Mouse (Mus musculus): ENCODE data around the gene Gnai2.

The Gnai2 gene

GRCm38 (mm10) chr9:107635279-107636028, at the start of gene Gnai2:
Gene Gnai2 (minus strand): TSS chr9:107635367.
- DNase-seq = peak; percentile 96 to 97

DNA sequence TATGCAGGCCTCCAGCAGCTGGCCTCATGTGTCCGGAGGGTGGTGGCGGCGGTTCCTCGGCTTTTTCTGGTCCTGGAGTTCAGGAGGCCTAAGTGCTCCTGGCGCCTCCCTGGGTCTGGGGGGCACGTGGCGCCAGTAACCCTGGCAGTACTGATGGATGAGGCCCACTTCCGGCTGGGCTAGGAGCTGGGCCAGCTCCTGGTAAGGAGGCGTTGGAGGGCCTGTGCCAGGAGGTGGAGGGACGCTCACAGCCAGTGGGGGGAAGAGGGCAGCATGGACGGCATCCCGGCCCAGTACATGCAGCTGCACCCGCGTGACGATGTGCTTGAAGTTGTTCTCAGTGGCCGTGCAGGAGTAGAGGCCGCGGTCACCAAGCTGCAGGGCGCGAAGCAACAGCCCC, 47.2 kb upstream of the Gnai2 start:
- no peak for DNase-seq

GRCm38 (mm10) chr9:107679501-107679900, 44.3 kb upstream of the Gnai2 start, which contains the start of gene Gnat1:
Gene Gnat1 (minus strand): TSS chr9:107679712.
- no peak for DNase-seq

DNA sequence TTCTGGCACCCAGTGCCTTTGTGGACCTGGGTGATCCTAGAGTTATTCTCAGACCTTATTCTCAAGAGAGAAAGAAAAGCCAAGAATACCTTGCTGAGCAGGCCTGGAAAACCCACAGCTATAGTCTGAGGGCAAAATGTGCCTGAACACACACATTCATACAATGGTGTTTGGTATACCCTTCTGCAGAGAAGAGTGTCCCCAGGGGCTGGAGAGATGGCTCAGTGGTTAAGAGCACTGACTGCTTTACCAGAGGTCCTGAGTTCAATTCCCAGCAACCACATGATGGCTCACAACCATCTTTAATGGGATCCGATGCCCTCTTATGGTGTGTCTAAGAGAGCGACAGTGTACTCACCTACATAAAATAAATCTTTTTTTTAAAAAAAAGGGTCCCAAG, 43.7 kb upstream of the Gnai2 start:
- no peak for DNase-seq

- peak; percentile 87 to 89 for DNase-seq
Observed at GRCm38 (mm10) chr9:107677819-107678526, 42.8 kb upstream of the Gnai2 start.

DNA sequence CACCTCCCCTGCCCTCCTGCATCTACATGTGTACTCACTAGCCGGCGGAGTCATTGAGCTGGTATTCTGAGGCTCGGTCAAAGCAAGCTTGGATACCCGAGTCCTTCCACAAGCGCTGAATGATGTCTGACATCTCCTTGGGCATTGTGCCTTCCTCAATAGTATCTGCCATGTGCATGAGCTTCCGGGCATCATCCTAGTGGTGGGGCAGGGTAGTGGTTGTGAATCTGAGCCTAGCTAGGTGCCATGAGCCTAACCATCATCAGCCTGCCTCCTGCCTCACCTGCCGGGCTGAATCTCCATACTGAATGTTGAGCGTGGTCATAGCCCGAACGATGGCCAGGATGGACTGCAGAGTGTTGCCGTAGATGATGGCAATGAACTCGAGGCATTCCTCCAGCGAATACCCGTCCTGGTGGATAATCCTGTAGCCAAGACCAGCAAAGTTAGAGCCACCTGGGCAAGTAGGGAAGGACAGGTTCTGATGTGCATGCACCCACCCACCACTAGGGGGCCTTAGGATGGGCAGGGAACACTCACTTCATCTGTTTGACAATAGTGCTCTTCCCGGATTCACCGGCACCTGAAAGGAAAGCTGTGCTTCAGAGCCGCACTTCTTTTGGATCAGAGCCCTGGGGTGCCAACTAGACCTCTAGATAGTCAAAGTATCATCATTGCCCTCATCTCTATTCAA, 42.1 kb upstream of the Gnai2 start:
- peak; percentile 70 to 77 for DNase-seq

DNA sequence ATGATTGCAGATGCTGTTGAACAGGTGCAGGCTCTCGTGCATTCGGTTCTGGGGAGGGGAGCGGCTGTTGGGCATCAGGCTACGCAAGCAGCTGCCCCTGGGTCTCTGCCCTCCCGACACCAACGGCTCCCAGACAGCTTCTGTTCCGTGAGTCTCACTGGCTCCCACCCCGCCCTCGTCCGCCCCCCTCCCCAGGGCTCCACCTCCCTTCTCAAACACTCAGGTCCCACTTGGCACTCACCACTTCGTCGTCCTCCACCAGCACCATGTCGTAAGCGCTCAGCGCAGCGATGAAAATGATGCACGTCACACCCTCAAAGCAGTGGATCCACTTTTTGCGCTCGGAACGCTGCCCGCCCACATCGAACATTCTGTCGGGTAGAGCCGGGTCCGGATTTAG, 41.1 kb upstream of the Gnai2 start:
- DNase-seq = peak in 1 of 2 experiments; percentile 17

DNA sequence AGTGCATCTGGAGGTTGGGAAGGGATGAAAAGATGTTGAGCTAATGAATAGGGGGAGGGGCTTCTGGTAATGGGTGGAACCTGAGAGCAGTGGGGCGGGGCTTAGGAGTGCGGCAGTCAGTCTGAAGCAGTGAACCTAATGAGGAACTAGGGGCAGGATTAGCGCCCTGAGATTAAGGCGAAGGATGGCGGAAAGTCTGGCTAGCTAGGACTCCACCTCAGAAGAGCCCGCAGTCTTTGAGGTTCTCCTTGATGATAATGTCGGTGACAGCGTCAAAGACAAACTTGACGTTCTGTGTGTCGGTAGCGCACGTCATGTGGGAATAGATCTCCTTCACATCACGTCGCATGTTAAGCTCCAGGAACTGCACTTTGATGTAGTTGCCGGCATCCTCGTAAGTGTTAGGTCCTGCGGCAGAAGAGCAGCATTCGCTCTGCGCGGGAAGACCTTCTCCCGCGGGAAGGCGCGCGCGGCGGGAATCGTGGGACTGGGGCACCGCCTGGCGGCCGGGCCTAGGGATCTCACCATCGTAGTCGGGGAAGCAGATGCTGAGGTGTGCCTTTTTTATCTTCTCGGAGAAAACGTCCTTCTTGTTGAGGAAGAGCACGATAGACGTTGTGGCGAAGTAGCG, 40.6 kb upstream of the Gnai2 start:
- peak; percentile 63 to 64 for DNase-seq

GRCm38 (mm10) chr9:107674609-107675429, 39.7 kb upstream of the Gnai2 start:
- no peak for DNase-seq

DNA sequence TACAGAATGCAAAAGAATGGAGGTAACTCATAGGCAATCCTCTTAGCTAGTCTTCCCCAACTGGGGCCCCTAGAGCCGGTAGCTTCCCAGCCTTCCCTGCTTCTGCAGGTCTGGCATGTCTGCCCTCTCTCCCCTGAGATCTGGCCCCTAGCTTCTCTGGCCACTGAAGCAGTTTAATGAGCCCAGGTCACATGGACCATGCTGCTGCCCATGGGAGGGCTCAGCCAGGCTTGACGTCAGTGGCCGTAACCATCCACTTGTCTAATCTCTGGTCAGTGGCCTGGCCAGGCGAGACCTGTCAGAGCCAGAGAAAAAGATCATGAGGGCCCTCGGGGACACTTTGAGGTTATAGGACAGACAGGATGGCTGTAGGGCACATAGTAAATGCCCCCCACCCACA, 35.1 kb upstream of the Gnai2 start:
- DNase-seq = no peak

GRCm38 (mm10) chr9:107669480-107669945, 34.3 kb upstream of the Gnai2 start, which contains the start of gene Slc38a3:
Gene Slc38a3 (minus strand): TSS chr9:107669530.
- no peak for DNase-seq

- DNase-seq = no peak
Observed at GRCm38 (mm10) chr9:107668916-107669315, 33.7 kb upstream of the Gnai2 start.

DNA sequence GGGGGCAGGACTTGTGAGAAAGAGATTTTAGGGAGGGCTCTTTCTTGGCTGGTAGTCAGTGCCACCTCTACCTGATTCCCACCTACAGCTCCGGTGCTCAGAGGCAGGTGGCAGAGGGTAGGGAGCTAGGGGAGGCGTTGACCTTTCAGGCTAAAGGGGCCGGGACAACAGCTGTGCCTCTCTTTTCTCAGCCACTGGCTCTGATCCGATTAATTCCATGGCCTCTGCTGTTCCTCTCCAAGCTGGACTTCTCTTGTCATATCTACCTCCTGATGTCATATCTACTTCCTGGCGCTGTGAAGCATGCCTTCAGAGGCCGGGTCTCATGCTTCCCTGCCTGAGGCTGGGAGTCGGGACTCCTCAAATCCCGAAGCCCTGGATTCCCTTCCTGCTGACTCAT, 32.8 kb upstream of the Gnai2 start:
- no peak for DNase-seq

DNA sequence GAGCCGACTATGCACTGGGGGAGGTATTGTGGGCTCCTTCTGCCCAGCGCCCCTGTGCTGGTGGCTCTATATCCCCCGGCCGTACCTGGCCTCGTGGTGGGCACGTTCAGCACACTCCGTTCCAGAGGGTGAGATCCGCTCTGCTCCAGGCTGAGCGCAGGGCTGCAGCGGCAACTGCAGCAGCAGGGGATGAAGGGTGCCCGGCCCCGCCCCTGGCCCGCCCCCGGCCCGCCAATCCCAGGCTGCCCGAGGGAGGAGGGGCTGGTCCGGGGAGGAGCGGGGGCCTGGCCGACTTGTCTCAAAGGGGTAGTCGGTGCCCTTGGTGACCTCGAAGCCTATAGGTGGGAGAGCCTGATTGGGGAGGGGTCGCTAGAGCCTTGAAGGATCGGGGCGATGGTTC, 32.1 kb upstream of the Gnai2 start:
- DNase-seq = no peak

DNA sequence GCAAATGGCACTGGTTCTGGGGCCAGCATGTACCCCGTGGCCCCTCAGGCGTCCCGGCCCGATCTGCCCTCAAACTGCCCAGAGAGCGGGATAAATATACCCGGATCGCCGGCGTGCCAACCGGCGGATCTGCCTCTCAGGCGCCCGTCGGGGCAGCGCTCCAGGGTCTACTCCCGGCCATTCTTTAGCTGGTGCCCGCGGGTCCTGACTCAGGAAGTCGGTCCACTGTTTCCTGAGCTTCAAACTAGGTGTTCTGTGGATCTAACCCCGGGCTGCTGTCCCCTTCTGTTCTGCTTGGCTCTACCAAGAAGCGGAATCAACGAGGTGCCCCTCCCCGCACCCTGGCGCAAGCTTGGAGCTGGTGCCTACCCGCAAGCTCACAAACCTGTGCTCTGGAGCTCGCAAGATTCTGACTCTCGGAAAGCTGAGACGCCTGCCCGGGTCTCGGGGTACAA, 31.6 kb upstream of the Gnai2 start:
- DNase-seq = no peak

- no peak for DNase-seq
Observed at GRCm38 (mm10) chr9:107665308-107665707, 30.1 kb upstream of the Gnai2 start.

- no peak for DNase-seq
Observed at GRCm38 (mm10) chr9:107663525-107663924, 28.4 kb upstream of the Gnai2 start.

- DNase-seq = no peak
Observed at GRCm38 (mm10) chr9:107662342-107662741, 27.2 kb upstream of the Gnai2 start.

- no peak for DNase-seq
Observed at GRCm38 (mm10) chr9:107660777-107661176, 25.6 kb upstream of the Gnai2 start.

DNA sequence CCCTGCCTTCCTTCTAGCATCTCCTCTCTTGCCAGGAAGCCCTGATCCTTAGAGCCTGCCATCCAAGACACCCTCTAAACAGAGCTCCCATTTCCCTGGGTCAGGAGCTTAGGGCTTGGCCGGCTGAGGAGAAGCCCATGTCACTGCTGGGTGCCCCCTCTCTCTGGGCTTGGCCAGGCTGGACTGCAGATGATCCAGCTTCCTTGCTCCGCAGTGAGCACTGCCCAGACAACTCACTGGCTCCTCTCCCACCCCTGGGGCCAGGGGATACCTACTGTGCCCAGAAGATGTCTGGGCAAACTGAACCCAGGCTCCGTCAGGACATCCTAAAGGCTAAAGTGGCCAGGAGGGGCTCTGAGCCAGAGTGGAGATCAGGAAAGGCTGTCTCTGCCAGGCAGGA, 24.8 kb upstream of the Gnai2 start:
- no peak for DNase-seq

DNA sequence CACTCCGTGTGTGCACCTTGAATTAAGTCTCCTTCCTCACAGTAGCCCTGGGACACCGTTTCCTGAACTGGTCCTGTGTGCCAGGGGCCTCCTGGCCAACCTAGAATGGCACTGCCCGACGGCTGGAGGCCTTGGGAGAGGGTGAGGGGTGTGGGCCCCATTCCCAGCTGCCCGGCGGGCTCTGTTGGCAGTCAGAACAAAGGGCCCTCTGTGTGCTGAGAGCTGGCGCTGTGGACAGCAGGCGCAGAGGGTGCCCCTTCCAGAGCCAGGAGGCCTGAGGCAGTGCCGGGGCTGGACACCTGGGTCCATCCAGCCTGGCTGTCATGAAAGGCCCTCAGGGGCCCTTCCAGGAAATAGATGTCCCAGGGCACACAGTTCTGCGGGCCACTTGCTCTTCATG, 24.4 kb upstream of the Gnai2 start:
- no peak for DNase-seq

DNA sequence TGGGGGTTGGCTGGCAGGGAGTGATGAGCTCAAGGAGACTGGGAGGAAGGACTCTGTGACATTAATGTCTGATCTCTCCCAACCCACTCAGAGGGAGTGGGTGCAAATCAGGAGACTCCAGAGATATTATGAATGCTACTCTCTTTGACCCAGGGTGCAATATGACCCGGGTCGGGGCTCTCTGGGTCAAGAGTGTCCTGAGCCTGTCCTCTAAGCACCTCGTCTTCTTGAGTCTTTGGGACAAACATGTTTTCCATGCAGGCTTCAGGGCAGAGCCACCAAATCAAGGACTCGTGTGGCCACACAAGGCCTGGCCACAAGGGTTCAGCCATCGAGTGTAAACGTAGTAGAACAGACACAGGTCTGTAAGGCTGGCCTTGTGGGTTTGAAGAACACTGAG, 22.9 kb upstream of the Gnai2 start:
- DNase-seq = no peak

Data from B cell, adult 2 months (primary cell).